Mouse (Mus musculus): ENCODE data around the gene Sox30.

Gene Sox30

GRCm38 (mm10) chr11:45979946-45980892, at the start of gene Sox30:
Gene Sox30 (plus strand): TSS chr11:45980310.
- peak; percentile 69 for DNase-seq

- no peak for DNase-seq
These were observed 47.3 kb upstream of the Sox30 start for GRCm38 (mm10) chr11:45932771-45933170.

GRCm38 (mm10) chr11:45937478-45937877, 42.6 kb upstream of the Sox30 start:
- no peak for DNase-seq

GRCm38 (mm10) chr11:45938917-45939316, 41.2 kb upstream of the Sox30 start:
- DNase-seq, result no peak

GRCm38 (mm10) chr11:45942281-45942680, 37.8 kb upstream of the Sox30 start:
- no peak for DNase-seq

DNA sequence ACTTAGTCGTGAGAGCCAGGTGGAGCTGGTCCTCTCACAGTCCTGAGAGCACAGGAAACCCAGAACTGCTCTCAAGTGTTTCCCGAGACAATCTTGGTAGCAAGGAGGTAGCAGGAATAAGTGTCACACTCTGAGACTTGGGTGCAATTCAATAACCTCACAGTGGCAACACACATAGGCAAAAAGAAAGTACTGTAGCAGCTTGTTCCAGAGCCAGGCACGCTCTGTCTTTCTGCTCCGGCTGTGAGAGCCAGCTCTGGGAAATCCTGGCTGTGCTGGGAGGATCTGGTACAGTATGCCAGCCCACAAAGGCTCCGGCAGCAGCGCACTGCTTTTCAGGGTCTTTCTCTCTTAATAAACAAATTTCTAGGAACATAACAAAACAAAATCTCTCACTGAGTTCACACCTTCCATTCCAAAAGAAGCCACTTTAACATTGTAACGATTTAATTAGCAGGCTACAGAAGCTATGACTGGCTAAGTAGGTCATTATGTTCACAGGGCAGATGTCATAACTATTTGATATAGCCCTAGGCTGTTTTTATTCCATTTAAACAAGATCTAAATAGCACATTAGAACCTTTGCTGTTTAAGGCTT, 36.9 kb upstream of the Sox30 start:
- DNase-seq, result no peak

DNA sequence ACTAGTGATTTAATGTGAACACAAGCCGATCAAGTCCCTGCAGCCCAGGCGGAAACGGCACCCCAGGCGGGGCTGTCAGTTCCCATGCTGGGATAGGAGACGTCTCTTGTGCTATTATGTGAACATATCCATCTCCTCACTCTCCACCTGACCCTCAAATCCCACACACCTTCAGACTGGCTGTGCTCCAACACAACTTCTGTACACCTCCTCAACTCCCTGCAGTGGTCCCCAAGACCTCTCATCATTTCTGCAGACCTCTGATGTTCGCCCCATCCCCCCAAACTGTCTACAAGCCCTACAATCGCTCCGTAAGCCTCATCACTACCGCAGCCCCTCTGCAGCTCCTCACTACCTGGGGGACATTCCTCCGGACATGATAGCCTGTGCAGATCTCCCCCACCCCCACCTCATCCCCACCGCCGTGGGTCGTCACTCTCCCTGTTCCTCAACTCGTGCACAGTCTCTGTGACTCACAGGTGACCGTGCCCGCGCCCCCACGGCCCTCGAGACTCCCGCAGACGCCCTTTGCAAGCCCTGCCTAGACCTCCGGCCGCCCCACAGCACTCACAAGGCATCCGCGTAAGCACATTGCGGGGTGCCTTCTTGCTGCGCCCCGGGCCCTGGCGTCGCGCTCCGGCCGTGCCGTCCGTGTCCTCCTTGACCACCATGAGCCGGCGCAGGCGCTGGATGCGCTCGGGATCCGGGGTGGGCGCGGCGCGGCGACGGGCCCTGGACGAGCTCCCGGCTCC, 36.0 kb upstream of the Sox30 start:
- no peak for DNase-seq

GRCm38 (mm10) chr11:45944643-45945156, 35.4 kb upstream of the Sox30 start, which contains the start of gene Lsm11:
Gene Lsm11 (minus strand): TSS chr11:45944935.
- peak; percentile 97 for DNase-seq

DNA sequence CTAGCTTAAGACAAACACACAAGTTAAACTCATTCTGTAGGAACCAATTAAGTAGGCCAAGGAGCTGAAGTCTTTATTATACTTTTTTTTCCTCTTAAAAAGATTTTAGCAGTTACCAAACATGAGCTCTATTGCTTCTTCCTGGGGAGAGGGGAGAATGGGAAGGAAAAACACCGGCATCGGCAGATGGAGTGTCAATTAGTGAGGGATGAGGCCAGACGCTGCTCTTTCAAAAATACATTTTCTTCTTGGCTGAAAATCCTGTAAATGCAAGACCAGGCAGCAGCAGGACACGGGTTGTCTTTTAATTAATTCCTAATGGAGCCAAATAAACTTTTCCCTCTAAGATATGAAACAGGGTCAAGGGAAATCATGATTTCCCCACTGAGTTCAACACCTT, 33.3 kb upstream of the Sox30 start:
- no peak for DNase-seq

GRCm38 (mm10) chr11:45947491-45947890, 32.6 kb upstream of the Sox30 start:
- DNase-seq, result no peak

GRCm38 (mm10) chr11:45955127-45955627, 24.9 kb upstream of the Sox30 start, which contains the start of gene Thg1l:
Gene Thg1l (minus strand): TSS chr11:45955494.
- peak; percentile 94 for DNase-seq

DNA sequence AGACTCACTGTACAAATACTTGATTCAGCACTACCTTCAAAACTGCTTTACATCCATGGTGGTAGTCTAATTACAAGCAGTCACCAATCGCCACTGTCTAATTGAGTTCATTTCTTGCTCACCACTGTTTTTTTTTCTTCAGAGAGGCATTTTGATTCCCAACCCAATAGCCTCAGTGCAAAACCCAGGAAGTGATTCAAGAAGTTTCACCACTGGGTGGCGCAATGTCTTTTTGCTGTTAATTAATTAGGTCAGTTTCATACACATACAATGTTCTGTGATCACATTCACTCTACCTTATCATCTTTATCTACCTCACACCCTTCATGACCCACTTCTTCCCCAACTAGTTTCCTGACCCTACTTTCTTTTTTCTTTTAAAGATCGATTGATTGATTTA, 20.5 kb upstream of the Sox30 start:
- DNase-seq, result no peak

GRCm38 (mm10) chr11:45960003-45960402, 20.1 kb upstream of the Sox30 start:
- DNase-seq, result no peak

- DNase-seq, result no peak
These were observed 13.2 kb upstream of the Sox30 start for GRCm38 (mm10) chr11:45966896-45967295.

DNA sequence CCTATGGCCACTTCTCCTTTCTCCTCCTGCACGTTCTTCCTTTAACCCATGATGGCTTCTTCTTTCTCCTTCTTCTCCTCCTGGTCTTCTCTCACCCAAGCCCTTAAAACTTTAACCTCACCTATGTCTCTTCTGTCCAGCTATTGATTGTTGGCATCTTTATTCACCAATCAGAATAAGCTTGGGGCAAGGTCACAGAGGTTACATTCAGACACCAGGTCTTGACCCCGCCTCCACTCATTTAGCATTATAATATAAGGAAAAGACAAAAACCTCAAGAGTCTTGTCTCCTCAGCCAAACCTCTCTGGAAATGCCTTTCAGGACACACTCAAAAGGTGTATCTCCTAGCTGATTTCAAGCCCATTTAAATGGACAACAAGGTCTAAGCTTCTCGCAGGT, 11.6 kb upstream of the Sox30 start:
- no peak for DNase-seq

DNA sequence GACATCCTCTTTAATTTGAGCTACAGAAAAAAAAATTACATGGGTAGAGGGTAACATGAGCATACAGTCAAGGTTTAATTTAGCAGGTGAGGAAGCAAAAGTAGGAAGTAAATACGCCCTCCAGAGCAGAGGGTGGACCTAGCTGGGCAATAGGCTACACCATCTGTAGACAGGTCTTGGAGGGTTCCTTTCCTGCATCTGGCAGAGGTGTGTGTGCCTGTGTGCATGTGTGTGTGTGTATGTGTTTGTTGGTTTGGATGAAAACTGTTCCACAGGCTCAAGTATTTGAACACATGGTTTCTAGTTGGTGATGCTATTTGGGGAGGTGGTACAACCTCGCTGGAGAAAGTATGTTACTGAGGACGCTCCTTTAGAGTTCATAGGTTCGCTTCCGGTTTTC, 6.5 kb upstream of the Sox30 start:
- DNase-seq, result no peak

DNA sequence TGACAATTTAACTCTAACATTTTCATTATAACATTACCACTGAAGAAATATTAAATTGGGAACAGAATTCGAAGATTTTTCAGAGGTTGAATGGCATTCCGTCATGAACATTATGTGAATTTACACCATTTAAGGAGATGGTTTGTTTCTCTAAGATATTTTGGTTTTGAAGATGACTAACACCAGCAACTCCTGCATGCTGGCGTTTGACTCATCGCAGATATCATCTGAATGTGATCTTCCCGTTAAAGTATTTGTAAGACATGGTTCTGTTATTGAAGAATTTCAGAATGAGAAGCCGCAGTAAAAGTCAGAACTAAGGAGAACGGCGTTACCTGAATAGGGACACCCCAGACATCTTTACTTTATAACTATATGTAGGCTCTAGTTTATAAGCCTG, 5.6 kb upstream of the Sox30 start:
- no peak for DNase-seq

GRCm38 (mm10) chr11:45976061-45976460, 4.0 kb upstream of the Sox30 start:
- DNase-seq, result no peak

GRCm38 (mm10) chr11:45980893-45981253, 763 bp downstream of the Sox30 start:
- no peak for DNase-seq

DNA sequence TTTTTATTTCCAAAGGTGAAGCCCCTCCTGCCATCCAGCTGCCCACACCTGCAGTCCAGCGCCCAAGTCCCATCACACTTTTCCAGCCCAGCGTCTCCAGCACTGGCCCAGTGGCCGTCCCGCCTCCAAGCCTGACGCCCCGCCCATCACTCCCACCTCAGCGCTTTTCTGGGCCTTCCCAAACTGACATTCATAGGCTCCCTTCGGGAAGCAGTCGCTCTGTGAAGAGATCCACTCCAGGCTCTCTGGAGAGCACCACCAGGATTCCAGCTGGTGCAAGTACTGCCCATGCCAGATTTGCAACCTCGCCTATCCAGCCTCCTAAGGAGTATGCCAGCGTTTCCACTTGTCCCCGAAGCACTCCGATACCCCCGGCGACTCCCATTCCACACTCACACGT, 11.5 kb downstream of the Sox30 start:
- DNase-seq, result peak; percentile 38

DNA sequence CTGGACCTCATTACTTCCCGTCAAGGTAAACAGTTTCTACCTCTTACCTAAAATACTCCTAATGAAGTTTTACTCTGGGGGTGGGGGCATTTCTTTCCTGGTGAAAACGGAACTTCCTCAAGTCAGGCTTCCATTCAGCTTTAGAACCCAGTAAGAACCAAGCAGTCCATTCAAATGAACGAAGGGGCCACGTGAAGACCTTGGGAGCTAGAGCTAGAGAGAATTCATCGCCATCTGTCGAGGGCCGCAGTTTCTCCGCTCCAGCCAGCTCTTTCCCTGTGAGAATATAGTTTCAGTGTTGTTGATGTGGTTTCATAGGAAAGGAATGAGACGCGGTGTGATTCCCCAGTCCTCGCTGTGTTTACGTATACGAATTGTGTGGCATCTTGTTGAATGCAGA, 12.0 kb downstream of the Sox30 start:
- DNase-seq, result no peak

- peak; percentile 74 for DNase-seq
These were observed 36.0 kb downstream of the Sox30 start for GRCm38 (mm10) chr11:46016061-46016460.

DNA sequence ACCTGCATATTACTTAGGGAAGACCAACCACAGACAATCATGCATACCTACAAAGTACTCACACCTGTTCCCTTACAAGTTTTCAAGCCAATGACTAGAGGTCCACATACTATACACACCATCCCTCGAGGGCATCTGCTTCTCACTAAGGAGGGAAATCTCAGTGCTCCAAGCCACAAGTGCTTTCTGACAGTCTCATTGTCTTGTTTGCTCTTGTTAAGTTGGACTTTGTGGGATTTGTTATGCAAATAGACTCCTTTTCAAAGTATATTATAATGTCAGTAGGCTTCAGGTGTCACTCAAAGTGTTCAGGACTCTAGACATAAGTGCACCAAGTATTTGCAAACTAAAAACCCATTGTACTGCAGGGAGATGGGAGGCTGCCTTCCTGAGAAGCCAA, 40.1 kb downstream of the Sox30 start:
- no peak for DNase-seq
